Mouse (Mus musculus) ES-E14 (cell line): Measurements from ENCODE around the gene Erich6.

Experiments used
- HCFC1 ChIP-seq: IDR thresholded peaks from 2 replicates; pipeline ENCODE4 v1.6.1; 2012; ENCODE audit warnings: low read length, inconsistent platforms, borderline replicate concordance; ENCODE audit not compliant: insufficient read depth
- MAFK ChIP-seq: IDR thresholded peaks from 2 replicates; pipeline ENCODE4 v1.6.1; 2014; ENCODE audit warnings: mild to moderate bottlenecking, low read depth, low read length, inconsistent platforms; ENCODE audit not compliant: insufficient read depth
- ZNF384 ChIP-seq: IDR thresholded peaks from 2 replicates; pipeline ENCODE4 v1.6.1; 2012; ENCODE audit warnings: low read depth, low read length, inconsistent platforms

- TF ChIP-seq ZNF384 (no peak), HCFC1 (no peak), MAFK (no peak)
Observed at GRCm38 (mm10) chr3:58577506-58578050, 59.4 kb downstream of the Erich6 start.
